Mouse (Mus musculus) skeletal muscle tissue, adult 2 months (tissue): ENCODE results near the gene Rpp25l.
A peak's percentile ranks its signal among the peaks of the same experiment; 100 is the strongest.

Experiments used
- DNase-seq: peaks from one replicate; pipeline ENCODE4 v3.0.0-alpha.2; 2012; ENCODE audit warnings: low read depth, low spot score

The Rpp25l gene

DNA sequence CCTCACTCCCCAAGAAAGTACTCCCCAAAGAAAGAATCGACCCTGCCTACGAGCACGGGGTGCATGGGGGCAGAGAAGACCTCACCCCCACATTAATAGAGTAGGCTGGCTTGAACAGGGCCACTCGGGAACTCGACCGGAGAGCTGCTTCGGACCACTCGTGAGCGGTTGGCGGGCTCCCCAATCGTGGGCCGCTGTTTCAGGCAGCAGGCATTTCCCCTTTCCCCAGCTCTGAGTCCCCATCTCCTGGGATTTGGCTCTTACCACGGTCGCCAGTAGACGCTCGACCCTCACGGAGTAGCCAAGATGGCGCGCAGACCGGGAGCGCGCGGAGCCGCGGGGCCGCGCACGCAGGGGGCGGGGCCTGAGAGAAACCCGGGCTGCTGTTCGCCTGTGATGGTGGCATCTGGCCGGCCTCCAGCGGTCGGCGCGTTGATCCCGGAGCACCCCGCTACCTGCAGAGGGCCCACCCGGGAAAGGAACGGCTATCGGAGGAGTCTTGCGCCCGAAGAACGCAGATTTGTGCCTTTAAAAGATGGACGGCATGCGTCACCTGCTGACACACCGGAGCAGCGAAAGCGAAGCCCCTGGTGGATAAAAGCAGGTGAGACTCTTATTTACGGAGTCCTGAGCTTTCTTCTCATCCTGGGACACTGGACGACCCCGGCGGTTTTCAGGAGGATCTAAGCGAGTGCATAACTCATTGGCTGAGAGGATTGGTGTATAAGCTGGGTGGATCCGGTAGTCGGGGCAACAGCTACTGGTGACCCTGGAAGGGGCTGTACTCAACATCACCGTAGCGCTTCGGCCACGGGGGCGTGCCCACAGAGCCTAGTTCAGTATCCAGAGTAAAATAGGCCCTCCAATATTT is at the start of gene Rpp25l:
Gene Rpp25l (minus strand): TSS at position 338 of the 871 bp plus-strand sequence.
- peak; percentile 73 for DNase-seq

GRCm38 (mm10) chr4:41762688-41763114 is 49.4 kb upstream of the Rpp25l start:
- DNase-seq = peak; percentile 83

DNA sequence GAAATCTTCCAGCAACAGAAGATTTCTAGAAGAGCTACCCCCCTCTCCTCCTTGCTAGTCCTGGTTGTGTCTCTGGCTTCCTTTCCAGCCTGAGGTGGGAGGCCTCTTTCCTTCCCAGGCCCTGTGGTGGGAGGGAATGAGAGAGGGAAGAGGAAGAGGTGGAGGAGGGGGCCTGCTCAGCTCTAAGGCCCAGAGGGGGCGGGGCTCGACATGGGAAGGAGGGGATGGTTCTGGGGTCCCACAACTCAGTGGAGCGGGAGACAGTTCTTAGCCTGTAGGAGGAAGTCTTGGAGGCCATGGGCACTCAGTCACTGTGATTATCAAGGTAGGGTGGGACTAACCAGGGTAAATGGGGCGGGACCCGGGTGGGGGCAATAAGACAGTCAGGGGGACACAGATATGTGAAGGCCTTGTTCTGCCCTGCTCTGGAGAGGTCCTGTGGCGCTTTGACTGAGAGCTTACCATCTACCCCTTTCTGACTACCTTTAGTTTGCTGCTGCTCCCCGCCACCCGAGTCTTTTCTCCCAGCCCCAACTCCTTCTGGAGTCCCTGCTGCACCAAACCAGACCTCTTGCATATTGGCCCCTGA is 48.9 kb upstream of the Rpp25l start:
- DNase-seq = no peak

GRCm38 (mm10) chr4:41761680-41762079 is 48.3 kb upstream of the Rpp25l start:
- no peak for DNase-seq

GRCm38 (mm10) chr4:41760911-41761310 is 47.6 kb upstream of the Rpp25l start:
- DNase-seq = no peak

DNA sequence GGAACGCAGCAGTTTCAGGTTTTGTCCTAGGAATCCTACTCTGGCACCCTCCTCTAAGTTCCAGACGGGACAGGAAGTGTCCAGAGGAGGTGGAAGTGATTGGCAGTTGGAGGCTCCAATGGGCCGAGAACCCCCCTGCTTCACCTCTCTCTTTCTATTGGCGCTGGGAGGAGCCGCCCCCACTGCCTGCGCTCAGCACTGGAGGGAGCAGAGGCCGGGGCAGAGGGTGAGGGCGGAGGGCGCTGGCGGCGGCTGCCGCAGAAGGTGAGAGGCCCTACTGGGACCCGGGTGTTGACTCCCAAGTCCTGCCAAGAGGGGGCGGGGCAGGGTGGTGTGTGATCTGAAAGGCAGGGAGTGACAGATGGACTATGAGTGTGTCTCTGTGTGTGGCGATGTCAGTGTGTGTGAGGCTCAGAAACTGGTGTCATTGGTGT is 47.0 kb upstream of the Rpp25l start:
- DNase-seq = peak; percentile 96

DNA sequence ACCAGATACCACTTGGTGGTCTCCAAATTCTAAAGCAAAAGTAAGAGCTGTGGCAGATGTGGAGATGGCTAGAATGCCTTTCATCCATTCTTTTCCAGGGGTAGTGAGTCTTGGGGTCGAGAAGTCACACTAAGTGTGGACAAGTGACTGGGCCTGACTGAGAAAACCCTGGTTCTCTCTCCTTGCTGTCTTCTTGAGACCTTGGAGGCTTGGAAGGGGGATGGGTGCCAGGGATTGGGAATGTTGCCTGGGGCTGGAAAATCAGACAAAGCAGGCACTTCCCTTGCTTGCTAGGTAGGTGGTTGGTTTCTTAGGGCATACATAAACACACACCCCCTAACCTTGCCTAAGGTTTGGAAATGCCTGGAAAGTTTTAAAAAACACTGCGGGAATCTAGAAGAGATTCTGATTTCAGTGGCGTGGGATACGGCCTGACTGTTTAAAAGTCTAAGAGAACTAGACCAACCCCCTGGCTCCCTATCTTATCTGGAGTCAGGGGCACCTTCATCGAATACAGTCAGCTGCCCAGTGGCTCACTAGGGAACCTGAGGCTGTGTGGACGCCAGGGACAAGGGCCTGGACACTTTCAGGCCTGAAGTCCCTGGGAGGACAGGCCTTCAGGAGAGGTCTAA is 46.4 kb upstream of the Rpp25l start:
- DNase-seq = no peak

GRCm38 (mm10) chr4:41759206-41759605 is 45.9 kb upstream of the Rpp25l start:
- no peak for DNase-seq

DNA sequence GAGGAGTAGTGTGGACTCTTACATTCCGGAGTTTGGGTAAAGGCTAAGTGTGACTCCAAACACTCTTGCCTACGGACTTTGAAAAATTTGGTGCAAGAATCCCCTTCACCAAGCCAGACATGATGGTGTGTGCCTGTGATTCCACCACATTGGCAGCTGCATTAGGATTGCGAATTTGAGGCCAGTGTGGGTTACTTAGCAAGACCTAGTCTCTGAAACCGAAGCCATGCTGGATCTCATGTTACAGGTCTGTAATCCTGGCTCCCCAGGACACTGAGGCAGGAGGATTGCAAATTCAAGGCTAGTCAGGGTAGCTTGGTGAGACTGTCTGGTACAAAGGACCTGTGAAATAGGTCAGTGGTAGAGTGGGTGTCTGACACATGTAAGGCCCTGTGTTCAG is 45.4 kb upstream of the Rpp25l start:
- no peak for DNase-seq

DNA sequence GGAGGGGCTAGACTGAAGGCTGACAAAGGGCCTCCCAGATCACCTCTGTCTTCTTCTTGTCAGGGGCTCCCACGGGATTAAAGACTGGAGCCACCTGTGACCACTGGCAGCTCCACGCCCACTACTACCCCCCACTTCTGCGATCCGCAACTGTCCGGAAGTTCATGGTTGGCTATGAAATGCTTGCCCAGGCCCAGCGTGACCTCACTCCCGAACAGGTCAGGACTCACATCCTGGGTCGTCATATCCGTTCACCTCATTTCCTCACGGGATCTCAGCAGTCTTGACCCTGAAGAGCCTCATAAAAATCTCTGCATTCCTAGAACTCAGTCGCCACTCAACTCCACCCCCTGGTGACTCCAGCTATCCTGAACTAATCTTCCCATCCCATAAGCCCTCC is 44.7 kb upstream of the Rpp25l start:
- no peak for DNase-seq

- DNase-seq = no peak
These were observed 44.0 kb upstream of the Rpp25l start for GRCm38 (mm10) chr4:41757321-41757720.

DNA sequence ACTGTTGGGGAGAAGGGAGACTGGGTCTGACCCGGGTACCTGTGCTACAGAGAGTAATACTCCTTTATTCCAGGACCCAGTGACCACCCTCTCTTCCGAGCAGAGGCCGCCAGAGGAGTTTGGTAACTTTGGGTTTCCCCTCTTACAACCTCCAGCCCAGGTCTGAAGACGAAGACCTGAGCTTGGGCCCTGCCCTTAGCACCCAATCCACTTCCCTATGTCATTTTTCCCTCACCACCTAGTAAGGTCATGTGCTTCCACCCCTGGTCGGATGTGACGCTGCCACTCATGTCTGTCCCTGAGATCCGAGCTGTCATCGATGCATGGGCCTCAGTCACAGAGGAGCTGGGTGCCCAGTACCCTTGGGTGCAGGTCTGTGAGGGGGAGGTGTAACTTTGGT is 43.1 kb upstream of the Rpp25l start:
- DNase-seq = no peak

- peak; percentile 78 for DNase-seq
These were observed 42.3 kb upstream of the Rpp25l start, which contains the start of gene Sigmar1 for GRCm38 (mm10) chr4:41755338-41756305. Gene Sigmar1 (minus strand): TSS chr4:41756157.

GRCm38 (mm10) chr4:41754797-41755337 is 41.5 kb upstream of the Rpp25l start, which contains the start of gene Galt:
Gene Galt (plus strand): TSS chr4:41755228.
- no peak for DNase-seq

- DNase-seq = no peak
These were observed 31.7 kb upstream of the Rpp25l start for GRCm38 (mm10) chr4:41745021-41745420.

DNA sequence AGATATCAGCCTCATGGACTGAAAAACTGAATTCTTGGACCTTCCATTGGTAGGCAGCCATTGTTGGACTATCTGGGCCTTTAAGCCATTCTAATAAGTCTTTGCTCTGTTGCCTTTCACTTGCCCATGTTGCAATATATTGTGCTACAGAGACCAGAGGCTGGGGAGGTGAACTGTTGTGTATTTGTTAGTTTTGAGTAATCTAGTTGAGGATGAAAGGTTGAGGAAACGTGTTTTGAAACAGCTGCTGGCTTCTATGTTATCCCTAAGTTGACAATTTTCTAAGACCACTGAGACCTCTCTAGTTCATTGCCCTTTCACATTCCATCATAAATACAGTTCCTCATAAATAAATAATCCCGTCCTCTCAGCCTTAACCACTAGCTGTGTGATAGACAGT is 30.8 kb upstream of the Rpp25l start:
- DNase-seq = no peak

DNA sequence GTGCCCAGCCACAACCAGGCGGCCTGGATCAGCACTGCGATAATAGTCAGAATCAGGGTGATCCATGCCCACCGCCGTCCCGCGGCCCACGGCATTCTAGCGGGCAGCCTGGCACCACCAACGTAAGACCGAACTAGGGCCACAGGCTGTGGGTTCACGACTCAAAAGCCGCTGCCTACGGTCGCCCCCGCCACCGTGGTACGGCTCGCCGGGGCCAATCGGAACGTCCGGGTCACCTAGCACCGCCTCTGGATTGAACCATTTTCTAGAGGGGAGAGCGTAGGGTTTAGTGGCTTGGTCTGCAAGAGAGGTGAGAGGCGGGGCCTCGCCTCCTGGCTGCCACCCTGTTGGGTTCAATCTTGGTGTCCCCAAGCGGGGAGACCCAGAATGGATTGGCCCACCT is 27.8 kb upstream of the Rpp25l start:
- peak; percentile 86 for DNase-seq

DNA sequence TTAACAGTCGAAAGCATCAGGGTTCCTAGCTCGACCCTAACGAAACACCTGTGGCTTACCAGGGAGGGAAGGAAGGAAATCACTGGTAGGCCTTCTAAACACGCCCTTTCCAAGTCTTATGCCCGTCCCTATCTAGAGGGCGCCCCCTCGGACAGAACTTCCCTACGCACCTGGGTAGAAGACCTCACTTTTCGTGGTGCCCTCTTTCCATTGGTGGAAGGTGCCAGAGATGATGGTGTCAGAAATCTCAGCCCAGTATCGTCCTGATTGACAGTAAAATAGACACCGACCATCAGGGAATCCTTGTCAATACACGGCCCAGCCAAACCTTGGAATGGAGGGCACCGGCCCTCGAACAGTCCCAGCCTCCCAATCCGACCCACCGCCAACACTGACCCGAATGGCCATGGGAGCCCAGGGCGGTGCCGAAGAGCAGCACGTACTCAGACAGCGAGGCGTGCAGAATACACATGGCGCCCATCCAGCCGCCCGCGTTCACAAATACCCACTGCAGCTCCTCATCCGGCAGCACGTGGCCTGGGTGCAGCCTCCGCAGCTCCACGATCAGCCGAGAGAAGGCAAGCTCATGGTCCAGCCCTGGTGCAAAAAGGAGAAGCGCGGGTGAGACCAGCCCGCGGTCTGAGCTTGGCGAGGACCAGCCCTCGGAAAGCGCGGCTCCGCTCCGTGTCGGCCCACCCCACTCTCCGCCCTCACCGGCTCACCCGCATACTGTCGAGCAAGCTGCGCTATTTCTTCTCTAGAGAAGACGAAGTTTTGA is 27.2 kb upstream of the Rpp25l start:
- DNase-seq = peak; percentile 50

DNA sequence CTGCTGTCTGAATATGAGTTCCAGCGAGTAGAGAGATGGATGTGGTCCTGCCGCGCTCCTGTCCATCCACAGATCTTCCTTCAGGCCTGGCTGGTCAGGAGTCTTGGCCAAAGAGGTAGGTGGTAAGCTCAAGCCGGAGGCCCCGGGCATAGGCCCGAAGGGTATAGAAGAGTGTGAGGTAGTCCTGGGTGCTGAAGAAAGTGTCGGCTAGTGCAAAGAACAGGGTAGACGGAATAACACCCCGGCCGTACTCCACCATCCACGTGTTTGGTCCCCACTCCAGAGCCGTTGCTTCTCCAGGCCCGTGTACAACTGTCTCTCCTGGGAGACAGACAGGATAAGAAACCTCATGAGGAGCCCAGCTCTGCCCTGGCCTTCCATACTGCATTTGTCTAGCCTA is 25.9 kb upstream of the Rpp25l start:
- DNase-seq = no peak

- no peak for DNase-seq
These were observed 24.9 kb upstream of the Rpp25l start for GRCm38 (mm10) chr4:41738256-41738603.
